Mouse (Mus musculus) kidney, embryonic 16.5 days (tissue): ENCODE data around the gene Gm20431. TPM values are rescaled to one million over a fixed set of nuclear protein-coding genes. Genes with fewer than 3 reads are reported as not detected.
A peak's percentile ranks its signal among the peaks of the same experiment; 100 is the strongest.

Experiments
- ATAC-seq: fragments of 200-750 bp; cut with Nextera tagmentation; 2 replicates; pipeline ENCODE4 v1.8.0; 2017; ENCODE audit warnings: moderate TSS enrichment; ENCODE audit not compliant: low FRiP score, low TSS enrichment
- H3K27ac ChIP-seq: fragments of 300-500 bp; sonication (generic); 2 replicates; pipeline ENCODE4 v1.5.1; 2014; ENCODE audit warnings: low read length
- H3K27me3 ChIP-seq: fragments of 300-500 bp; sonication (generic); 2 replicates; pipeline ENCODE4 v1.6.1; 2014; ENCODE audit warnings: low read length, control low read depth, mixed read lengths; ENCODE audit not compliant: insufficient read depth
- H3K36me3 ChIP-seq: fragments of 300-500 bp; sonication (generic); 2 replicates; pipeline ENCODE4 v1.6.1; 2014; ENCODE audit warnings: low read length, control low read depth, mixed read lengths; ENCODE audit not compliant: insufficient read depth
- H3K4me1 ChIP-seq: fragments of 300-500 bp; sonication (generic); 2 replicates; pipeline ENCODE4 v1.6.1; 2014; ENCODE audit warnings: low read length, control low read depth, mixed read lengths; ENCODE audit not compliant: insufficient read depth
- H3K4me2 ChIP-seq: fragments of 300-500 bp; sonication (generic); replicated peaks from 2 replicates; pipeline ENCODE4 v1.6.1; 2014; ENCODE audit warnings: low read depth, low read length
- H3K4me3 ChIP-seq: fragments of 300-500 bp; sonication (generic); 2 replicates; pipeline ENCODE4 v1.5.1; 2014; ENCODE audit warnings: mild to moderate bottlenecking, low read length
- H3K9ac ChIP-seq: fragments of 300-500 bp; sonication (generic); replicated peaks from 2 replicates; pipeline ENCODE4 v1.6.1; 2014; ENCODE audit warnings: low read length
- H3K9me3 ChIP-seq: fragments of 300-500 bp; sonication (generic); 2 replicates; pipeline ENCODE4 v1.6.1; 2016; ENCODE audit warnings: low read length, control low read depth
- WGBS: fragments of 180-500 bp; shearing (Covaris S2); extraction: QIAGEN DNeasy Blood & Tissue Kit; methylation state at CpG from one replicate; pipeline ENCODE4 v1.1.7; 2014; 5-methylcytosine and 5-hydroxymethylcytosine counted together
- polyA plus RNA-seq: library from polyadenylated mRNA; unstranded; fragments of >200 nt; fragmentation: Nextera tagmentation; extraction: Ambion mirVana; gene quantifications from 2 replicates; pipeline ENCODE4 v1.2.1, GENCODE M21; 2015

Gene Gm20431
- polyA plus RNA-seq, 1 experiment from 2014 or later: 1.3 TPM

DNA sequence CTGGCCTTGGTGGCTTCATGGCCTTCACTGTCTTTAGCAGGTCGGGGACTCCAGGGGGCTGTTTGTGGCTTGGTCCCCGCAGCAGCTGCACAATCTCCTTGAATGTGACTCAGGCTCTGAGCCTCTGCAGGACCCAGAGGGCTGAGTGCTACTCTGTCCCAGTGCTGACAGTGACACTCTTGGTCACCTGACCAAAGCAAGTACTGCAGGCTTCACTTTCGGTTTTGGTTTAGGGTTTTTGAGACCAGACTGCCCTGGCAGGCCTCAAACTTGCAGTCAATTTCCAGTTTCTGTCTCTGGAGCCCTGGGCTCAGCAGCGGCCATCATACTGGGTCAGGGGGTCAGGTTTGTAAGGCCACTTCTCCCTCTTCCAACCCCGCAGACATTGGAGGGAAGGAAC, 36.6 kb upstream of the Gm20431 start:
- peak; percentile 62; the same call in 1 of the 2 replicates for ATAC-seq
- no peaks in the 10 kb centered on the region for H3K36me3 ChIP-seq
- H3K9me3 ChIP-seq: peaks cover 5% of the 10 kb centered on the region; the same call in 1 of the 2 replicates
- 0 out of 2 replicates have a peak, but pooled peaks cover 4% of the 10 kb centered on the region for H3K4me1 ChIP-seq
- H3K4me2 ChIP-seq: no peak overlapping the region
- WGBS: 41% methylated on average over 5 of the region's 5 CpGs
- no peak overlapping the region for H3K4me3 ChIP-seq
- peak overlapping the region; percentile 9; the same call in 1 of the 2 replicates for H3K27ac ChIP-seq
- H3K27me3 ChIP-seq: no peaks in the 10 kb centered on the region
- no peak overlapping the region for H3K9ac ChIP-seq

- Histone ChIP-seq H3K9me3 (peaks cover 5% of the 10 kb centered on the region; the same call in 1 of the 2 replicates), H3K4me1 (peaks cover 8% of the 10 kb centered on the region; the same call in 1 of the 2 replicates), H3K4me2 (no peak overlapping the region), H3K36me3 (no peaks in the 10 kb centered on the region), H3K27me3 (no peaks in the 10 kb centered on the region), H3K27ac (no peak overlapping the region), H3K4me3 (no peak overlapping the region), H3K9ac (no peak overlapping the region)
- 59% methylated on average over 7 of the region's 7 CpGs for WGBS
- ATAC-seq: no peak
Observed at GRCm38 (mm10) chr2:167696143-167696542, 34.8 kb upstream of the Gm20431 start.

DNA sequence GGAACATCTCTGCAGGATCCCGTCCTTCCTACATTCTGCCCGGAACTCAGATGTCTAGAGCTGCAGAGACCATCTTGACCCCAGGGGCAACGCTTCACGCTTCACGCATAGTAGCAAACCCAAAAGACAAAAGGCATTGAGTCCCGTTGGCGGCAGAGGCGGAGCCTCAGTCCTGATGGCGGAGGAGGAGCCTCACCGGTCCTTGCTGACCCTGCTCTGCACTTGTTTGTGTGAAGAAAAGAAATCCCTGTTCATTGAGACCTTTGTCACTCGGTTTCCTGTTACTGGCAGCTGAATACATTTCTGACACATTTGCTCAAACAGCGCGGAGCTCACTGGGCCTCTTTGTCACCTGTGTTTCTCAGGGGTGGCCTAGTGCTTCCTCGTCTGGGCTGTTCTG, 34.2 kb upstream of the Gm20431 start:
- Histone ChIP-seq H3K36me3 (no peaks in the 10 kb centered on the region), H3K4me3 (no peak overlapping the region), H3K27me3 (no peaks in the 10 kb centered on the region), H3K27ac (no peak overlapping the region), H3K9me3 (peaks cover 5% of the 10 kb centered on the region; the same call in 1 of the 2 replicates), H3K4me1 (peaks cover 14% of the 10 kb centered on the region), H3K9ac (no peak overlapping the region), H3K4me2 (no peak overlapping the region)
- ATAC-seq: no peak
- WGBS: 85% methylated on average over 14 of the region's 14 CpGs

GRCm38 (mm10) chr2:167694963-167695362, 33.7 kb upstream of the Gm20431 start:
- no peak overlapping the region for H3K4me3 ChIP-seq
- no peak overlapping the region for H3K9ac ChIP-seq
- WGBS: 95% methylated on average over 7 of the region's 7 CpGs
- no peaks in the 10 kb centered on the region for H3K36me3 ChIP-seq
- H3K27ac ChIP-seq: no peak overlapping the region
- H3K4me2 ChIP-seq: no peak overlapping the region
- peaks cover 17% of the 10 kb centered on the region for H3K4me1 ChIP-seq
- H3K27me3 ChIP-seq: no peaks in the 10 kb centered on the region
- no peak for ATAC-seq
- peaks cover 5% of the 10 kb centered on the region; the same call in 1 of the 2 replicates for H3K9me3 ChIP-seq

- Histone ChIP-seq H3K4me2 (no peak overlapping the region), H3K27me3 (no peaks in the 10 kb centered on the region), H3K9ac (no peak overlapping the region), H3K4me1 (peaks cover 20% of the 10 kb centered on the region), H3K9me3 (peaks cover 5% of the 10 kb centered on the region; the same call in 1 of the 2 replicates), H3K27ac (no peak overlapping the region), H3K36me3 (no peaks in the 10 kb centered on the region), H3K4me3 (no peak overlapping the region)
- WGBS: 79% methylated on average over 1 of the region's 1 CpGs
- no peak for ATAC-seq
Observed at GRCm38 (mm10) chr2:167694244-167694643, 32.9 kb upstream of the Gm20431 start.

- ATAC-seq: no peak
- no peak overlapping the region for H3K27ac ChIP-seq
- 89% methylated on average over 2 of the region's 2 CpGs for WGBS
- no peaks in the 10 kb centered on the region for H3K36me3 ChIP-seq
- H3K4me1 ChIP-seq: peaks cover 20% of the 10 kb centered on the region
- peaks cover 5% of the 10 kb centered on the region; the same call in 1 of the 2 replicates for H3K9me3 ChIP-seq
- no peak overlapping the region for H3K9ac ChIP-seq
- no peak overlapping the region for H3K4me2 ChIP-seq
- H3K27me3 ChIP-seq: no peaks in the 10 kb centered on the region
- H3K4me3 ChIP-seq: no peak overlapping the region
Observed at GRCm38 (mm10) chr2:167693540-167693939, 32.2 kb upstream of the Gm20431 start.

DNA sequence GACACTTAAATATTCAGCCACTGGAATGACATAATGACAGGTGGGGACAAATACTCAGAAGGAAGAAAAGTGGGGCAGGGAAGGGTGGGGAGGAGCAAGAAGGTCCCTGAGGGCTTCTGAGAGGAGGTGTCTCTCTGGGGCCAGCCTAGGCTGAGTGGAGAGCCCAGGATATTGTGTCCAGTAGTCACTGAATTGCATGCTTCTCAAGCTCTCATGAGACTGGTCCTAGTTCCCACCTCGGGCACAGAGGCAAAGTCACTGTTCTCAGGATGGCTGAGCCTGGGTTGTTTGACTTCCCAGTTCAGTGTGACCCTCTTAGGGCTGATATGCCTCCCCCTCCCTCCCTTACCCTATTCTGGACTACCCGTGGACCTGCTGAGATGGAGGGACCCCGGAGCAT, 31.5 kb upstream of the Gm20431 start:
- no peaks in the 10 kb centered on the region for H3K27me3 ChIP-seq
- no peak overlapping the region for H3K4me2 ChIP-seq
- no peak overlapping the region for H3K27ac ChIP-seq
- H3K4me3 ChIP-seq: no peak overlapping the region
- peaks cover 5% of the 10 kb centered on the region; the same call in 1 of the 2 replicates for H3K9me3 ChIP-seq
- no peak for ATAC-seq
- WGBS: 71% methylated on average over 3 of the region's 3 CpGs
- no peak overlapping the region for H3K9ac ChIP-seq
- peaks cover 23% of the 10 kb centered on the region for H3K4me1 ChIP-seq
- no peaks in the 10 kb centered on the region for H3K36me3 ChIP-seq

GRCm38 (mm10) chr2:167691871-167692661, 30.8 kb upstream of the Gm20431 start:
- ATAC-seq: no peak
- no peak overlapping the region for H3K4me3 ChIP-seq
- no peak overlapping the region for H3K4me2 ChIP-seq
- no peak overlapping the region for H3K27ac ChIP-seq
- H3K9ac ChIP-seq: no peak overlapping the region
- peaks cover 23% of the 10 kb centered on the region for H3K4me1 ChIP-seq
- no peaks in the 10 kb centered on the region for H3K36me3 ChIP-seq
- H3K9me3 ChIP-seq: peaks cover 5% of the 10 kb centered on the region; the same call in 1 of the 2 replicates
- WGBS: 86% methylated on average over 14 of the region's 14 CpGs
- H3K27me3 ChIP-seq: no peaks in the 10 kb centered on the region

GRCm38 (mm10) chr2:167691410-167691809, 30.1 kb upstream of the Gm20431 start:
- Histone ChIP-seq H3K9me3 (peaks cover 5% of the 10 kb centered on the region; the same call in 1 of the 2 replicates), H3K4me3 (no peak overlapping the region; the same call in 1 of the 2 replicates), H3K27me3 (no peaks in the 10 kb centered on the region), H3K36me3 (no peaks in the 10 kb centered on the region), H3K9ac (no peak overlapping the region), H3K27ac (no peak overlapping the region), H3K4me1 (peaks cover 23% of the 10 kb centered on the region), H3K4me2 (peak overlapping the region; percentile 94)
- no peak for ATAC-seq
- 84% methylated on average over 6 of the region's 6 CpGs for WGBS

DNA sequence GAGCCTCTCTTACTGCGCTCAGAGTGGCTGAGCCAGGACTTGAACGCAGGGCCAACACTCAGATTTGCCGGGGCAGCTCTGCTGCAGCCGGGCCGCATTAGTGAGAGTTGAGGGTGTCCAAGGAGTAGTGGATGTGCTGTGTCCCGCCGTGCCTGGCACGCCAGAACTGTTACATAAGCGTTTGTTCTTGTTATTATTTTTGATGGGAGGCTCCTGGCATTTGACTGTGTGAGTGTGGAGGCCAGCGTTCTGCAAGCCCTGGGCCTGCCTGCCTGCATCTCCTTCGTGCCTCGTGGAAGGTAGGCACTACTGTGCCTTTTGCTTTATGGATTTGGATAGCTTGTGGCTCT, 29.6 kb upstream of the Gm20431 start:
- Histone ChIP-seq H3K9ac (0 out of 2 replicates have a peak overlapping the region, but pooled peaks have one; percentile 62), H3K27ac (no peak overlapping the region), H3K4me3 (peak overlapping the region; percentile 59), H3K36me3 (no peaks in the 10 kb centered on the region), H3K27me3 (no peaks in the 10 kb centered on the region), H3K4me2 (peak overlapping the region; percentile 94), H3K9me3 (peaks cover 5% of the 10 kb centered on the region; the same call in 1 of the 2 replicates), H3K4me1 (peaks cover 19% of the 10 kb centered on the region)
- 80% methylated on average over 12 of the region's 12 CpGs for WGBS
- no peak for ATAC-seq
